Mouse (Mus musculus): ENCODE data around the gene AC141477.1. TPM values are rescaled to one million over a fixed set of nuclear protein-coding genes. Genes with fewer than 3 reads are reported as not detected.

The AC141477.1 gene
- polyA plus RNA-seq, 1 experiment from 2014 or later = not detected

GRCm38 (mm10) chr10:76447406-76448229, 7.4 kb upstream of the AC141477.1 start:
- Histone ChIP-seq H3K36me3 (replicated peaks) (no peaks in the 10 kb centered on the region), H3K27ac (no peak overlapping the region), H3K27me3 (ENCODE audit: poor library complexity, severe bottlenecking) (no peaks in the 10 kb centered on the region), H3K9me3 (no peaks in the 10 kb centered on the region), H3K4me3 (no peak overlapping the region), H3K4me1 (peaks cover 10% of the 10 kb centered on the region)
- no peak for DNase-seq (ENCODE audit: extremely low spot score, low spot score)
- 86% methylated on average over 15 of the region's 15 CpGs for WGBS

DNA sequence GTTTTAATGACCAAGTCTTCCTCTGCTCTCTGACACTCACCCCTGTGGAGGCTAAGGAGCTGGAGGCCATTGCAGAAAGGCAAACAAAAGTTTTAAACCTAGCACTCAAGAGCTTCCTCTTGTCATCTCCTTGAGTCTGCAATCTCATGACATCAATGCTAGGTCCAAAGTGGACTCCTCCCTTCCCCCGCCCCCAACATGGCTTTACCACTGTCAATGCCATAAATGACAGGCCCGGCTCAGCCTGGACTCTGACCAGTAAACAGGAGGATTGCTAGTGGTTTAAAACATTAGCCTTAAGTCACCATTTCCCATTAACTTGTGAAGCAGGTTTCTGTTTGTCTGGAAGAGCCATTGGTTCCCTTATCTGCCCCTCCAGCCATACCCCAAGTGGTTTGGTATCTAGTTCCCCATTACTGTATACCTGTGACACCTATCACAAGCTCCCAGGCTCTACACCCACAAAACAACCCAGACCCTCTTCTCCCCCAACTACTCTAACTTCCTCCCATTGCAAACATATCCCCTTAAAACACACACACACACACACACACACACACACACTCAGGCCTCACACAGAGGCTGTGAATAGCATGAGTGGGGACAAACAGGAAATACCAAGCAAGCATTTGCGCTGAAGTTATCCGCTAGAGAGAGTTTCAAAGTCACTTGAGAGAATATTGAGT, 5.9 kb upstream of the AC141477.1 start:
- WGBS = 84% methylated on average over 4 of the region's 4 CpGs
- no peaks in the 10 kb centered on the region for H3K36me3 ChIP-seq (replicated peaks)
- no peak for DNase-seq (ENCODE audit: extremely low spot score, low spot score)
- no peak overlapping the region for H3K4me3 ChIP-seq
- no peaks in the 10 kb centered on the region for H3K27me3 ChIP-seq (ENCODE audit: poor library complexity, severe bottlenecking)
- no peaks in the 10 kb centered on the region for H3K9me3 ChIP-seq
- no peak overlapping the region for H3K27ac ChIP-seq
- H3K4me1 ChIP-seq = peaks cover 18% of the 10 kb centered on the region

DNA sequence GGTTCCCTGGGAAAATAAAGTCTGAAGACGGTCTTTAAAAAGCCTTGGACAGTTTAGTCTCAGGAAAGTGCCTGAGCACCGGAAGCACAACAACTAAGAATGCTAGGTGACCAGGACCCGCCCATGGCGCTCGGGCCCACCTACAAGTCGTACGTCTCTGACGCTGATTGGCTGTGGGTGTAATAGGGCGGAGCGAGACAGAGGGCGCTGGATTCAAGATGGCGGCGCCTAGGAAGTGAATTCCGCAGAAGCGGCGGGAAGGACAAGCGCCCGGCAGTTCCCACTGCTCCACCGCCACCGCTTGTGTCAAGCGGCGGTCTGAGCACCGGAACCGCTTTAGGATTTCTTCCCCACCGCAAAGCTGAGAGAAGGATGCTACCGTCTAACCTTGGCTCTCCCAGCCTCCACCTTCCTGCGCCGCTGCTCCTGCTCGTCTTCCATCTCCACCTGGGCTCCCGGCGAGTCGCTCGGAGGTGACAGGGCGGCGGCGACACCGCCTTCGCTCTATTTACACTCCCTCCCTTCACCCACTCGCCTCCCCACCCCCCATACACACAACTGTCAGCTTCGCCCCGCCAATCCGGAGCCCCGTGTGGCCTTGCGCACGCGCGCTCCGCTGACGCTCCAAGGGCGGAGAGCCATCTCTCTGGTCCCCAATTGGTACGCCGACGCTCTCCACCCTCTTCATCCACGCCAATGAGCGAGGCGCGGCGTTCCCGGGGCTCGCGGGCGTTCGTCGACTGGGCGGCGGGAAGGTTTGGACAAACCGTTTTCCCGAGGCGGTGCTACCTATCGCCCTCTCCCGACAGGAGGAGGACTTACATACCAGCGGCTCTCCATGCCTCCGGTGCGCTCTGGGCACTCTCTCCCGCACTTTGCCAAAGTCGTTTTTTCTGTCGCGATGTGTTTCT, 2.2 kb upstream of the AC141477.1 start, which contains the start of gene Pcnt:
Gene Pcnt, minus strand, starts transcription at position 609 of the 911 bp plus-strand sequence.
- H3K36me3 ChIP-seq (replicated peaks) = peaks cover 34% of the 10 kb centered on the region
- H3K27ac ChIP-seq = peak within 1 kb of the TSS; percentile 94
- no peaks in the 10 kb centered on the region for H3K9me3 ChIP-seq
- WGBS = under 1% methylated on average over 78 of the region's 78 CpGs
- DNase-seq (ENCODE audit: extremely low spot score, low spot score) = peak; percentile 95
- peak within 1 kb of the TSS; percentile 87 for H3K4me3 ChIP-seq
- H3K27me3 ChIP-seq (ENCODE audit: poor library complexity, severe bottlenecking) = no peaks in the 10 kb centered on the region
- H3K4me1 ChIP-seq = peaks cover 22% of the 10 kb centered on the region

DNA sequence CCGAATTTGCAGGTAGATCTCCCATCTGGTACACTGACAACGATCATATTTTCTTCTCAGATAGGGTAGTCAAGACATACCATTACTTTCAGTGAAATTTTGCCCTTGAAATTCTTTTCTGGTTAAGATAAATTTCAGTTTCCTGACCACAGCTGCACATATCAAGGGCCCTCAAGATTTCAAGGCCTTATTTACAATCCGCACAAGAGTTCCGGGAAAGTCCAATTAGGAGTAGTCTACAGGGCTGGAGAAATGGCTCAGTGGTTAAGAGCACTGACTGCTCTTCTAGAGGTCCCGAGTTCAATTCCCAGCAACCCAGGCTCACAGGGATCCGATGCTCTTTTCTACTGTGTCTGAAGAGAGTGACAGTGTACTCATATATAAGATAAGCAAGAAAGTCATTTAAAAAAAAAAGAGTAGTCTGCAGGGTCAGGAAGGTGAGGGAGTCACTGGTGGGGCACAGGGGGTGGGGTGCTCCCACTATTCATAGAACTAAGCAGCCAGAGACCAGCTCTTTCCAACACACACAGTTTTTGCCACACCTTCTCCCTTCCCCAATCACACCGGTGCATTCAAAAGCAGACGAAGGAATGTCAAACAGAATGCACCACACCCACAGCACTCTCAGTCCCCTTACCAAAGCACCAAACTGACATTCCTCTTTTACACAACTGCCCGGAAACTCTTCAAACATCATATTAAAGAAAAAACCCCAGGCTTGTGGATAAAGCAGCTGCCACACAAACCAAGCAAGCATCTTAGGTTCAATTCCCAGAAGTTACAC, 945 bp downstream of the AC141477.1 start:
- no peak overlapping the region for H3K4me3 ChIP-seq
- peaks cover 22% of the 10 kb centered on the region for H3K4me1 ChIP-seq
- peaks cover 65% of the 10 kb centered on the region for H3K36me3 ChIP-seq (replicated peaks)
- 96% methylated on average over 9 of the region's 9 CpGs for WGBS
- DNase-seq (ENCODE audit: extremely low spot score, low spot score) = no peak
- H3K27me3 ChIP-seq (ENCODE audit: poor library complexity, severe bottlenecking) = no peaks in the 10 kb centered on the region
- H3K27ac ChIP-seq = no peak overlapping the region
- no peaks in the 10 kb centered on the region for H3K9me3 ChIP-seq

- H3K9me3 ChIP-seq = no peaks in the 10 kb centered on the region
- peaks cover 100% of the 10 kb centered on the region for H3K36me3 ChIP-seq (replicated peaks)
- H3K4me3 ChIP-seq = no peak overlapping the region
- H3K4me1 ChIP-seq = no peaks in the 10 kb centered on the region
- WGBS = 92% methylated on average over 11 of the region's 11 CpGs
- no peak overlapping the region for H3K27ac ChIP-seq
- H3K27me3 ChIP-seq (ENCODE audit: poor library complexity, severe bottlenecking) = no peaks in the 10 kb centered on the region
- DNase-seq (ENCODE audit: extremely low spot score, low spot score) = no peak
Observed at GRCm38 (mm10) chr10:76433925-76434324, 6.3 kb downstream of the AC141477.1 start.

DNA sequence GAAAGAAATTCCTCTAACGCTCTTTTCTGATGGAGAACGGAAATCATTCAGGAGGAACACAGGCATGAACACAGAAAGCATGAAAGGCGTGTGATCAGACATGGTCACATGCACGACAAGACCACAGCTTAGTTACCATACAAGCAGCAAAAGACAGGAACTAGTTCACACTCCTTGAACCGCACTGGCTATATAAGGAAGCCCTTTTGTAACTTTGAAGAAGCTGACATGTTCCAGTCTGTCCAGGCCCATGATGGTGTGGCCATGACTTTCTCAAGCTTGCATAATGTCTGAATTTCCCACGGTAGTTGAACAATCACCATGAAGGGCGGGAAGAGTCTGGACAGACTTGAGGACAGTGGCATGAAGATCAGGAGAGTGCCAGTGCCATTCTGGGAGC, 14.6 kb downstream of the AC141477.1 start:
- 96% methylated on average over 7 of the region's 7 CpGs for WGBS
- H3K36me3 ChIP-seq (replicated peaks) = peaks cover 97% of the 10 kb centered on the region

GRCm38 (mm10) chr10:76416811-76417210, 23.4 kb downstream of the AC141477.1 start:
- DNase-seq (ENCODE audit: extremely low spot score, low spot score) = no peak
- Histone ChIP-seq H3K27me3 (ENCODE audit: poor library complexity, severe bottlenecking) (no peaks in the 10 kb centered on the region), H3K36me3 (replicated peaks) (peaks cover 99% of the 10 kb centered on the region), H3K9me3 (no peaks in the 10 kb centered on the region), H3K27ac (no peak overlapping the region), H3K4me1 (no peaks in the 10 kb centered on the region), H3K4me3 (no peak overlapping the region)
- WGBS = 91% methylated on average over 12 of the region's 12 CpGs

More for the DNA sequence above, 14.6 kb downstream of the AC141477.1 start:
- H3K27ac ChIP-seq = no peak overlapping the region
- H3K9me3 ChIP-seq = no peaks in the 10 kb centered on the region
- no peaks in the 10 kb centered on the region for H3K4me1 ChIP-seq
- H3K27me3 ChIP-seq (ENCODE audit: poor library complexity, severe bottlenecking) = no peaks in the 10 kb centered on the region
- no peak for DNase-seq (ENCODE audit: extremely low spot score, low spot score)
- no peak overlapping the region for H3K4me3 ChIP-seq

DNA sequence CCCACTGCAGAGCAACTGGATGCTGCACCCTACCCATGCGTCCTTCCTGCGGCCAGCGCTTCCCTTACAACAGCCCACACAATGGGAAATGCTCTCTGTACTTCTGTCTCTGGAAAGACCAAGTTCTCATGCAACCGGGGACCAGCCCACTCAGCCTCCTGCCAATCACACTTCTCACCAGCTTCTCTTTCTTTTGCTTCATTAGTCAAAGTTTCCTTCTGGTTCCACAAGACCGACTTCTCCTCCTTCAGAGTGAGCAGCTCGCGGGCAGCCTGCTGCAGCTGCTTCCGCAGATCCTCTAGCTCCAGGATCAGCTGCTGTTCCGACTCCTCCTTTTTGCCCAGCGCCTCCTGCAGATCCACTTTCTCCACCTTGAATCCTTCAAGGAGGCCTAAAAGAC, 31.7 kb downstream of the AC141477.1 start:
- 93% methylated on average over 10 of the region's 10 CpGs for WGBS
- Histone ChIP-seq H3K4me3 (no peak overlapping the region), H3K4me1 (no peaks in the 10 kb centered on the region), H3K27ac (no peak overlapping the region), H3K36me3 (replicated peaks) (peaks cover 99% of the 10 kb centered on the region), H3K27me3 (ENCODE audit: poor library complexity, severe bottlenecking) (no peaks in the 10 kb centered on the region), H3K9me3 (no peaks in the 10 kb centered on the region)
- DNase-seq (ENCODE audit: extremely low spot score, low spot score) = no peak

DNA sequence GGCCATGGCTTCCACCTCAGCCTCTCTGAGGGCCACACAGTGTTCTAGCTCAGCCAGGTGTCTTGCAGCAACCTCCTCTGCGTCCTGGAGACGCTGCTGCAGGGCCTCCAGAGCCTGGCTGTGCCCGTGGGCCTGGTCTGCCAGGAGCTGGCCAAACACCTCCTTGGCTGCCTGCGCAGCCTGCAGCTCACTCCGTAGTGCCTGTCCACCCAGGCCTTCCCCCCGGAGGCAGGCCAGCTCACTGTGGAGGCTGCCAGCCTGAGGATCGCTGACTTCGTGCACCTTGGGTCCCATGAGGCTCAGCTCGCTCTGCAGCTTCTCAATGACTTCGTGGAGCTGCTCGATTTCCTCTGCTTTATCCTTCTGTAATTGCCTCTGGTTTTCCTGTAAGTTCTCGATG, 47.6 kb downstream of the AC141477.1 start:
- H3K4me1 ChIP-seq = no peaks in the 10 kb centered on the region
- WGBS = 95% methylated on average over 12 of the region's 12 CpGs

DNA sequence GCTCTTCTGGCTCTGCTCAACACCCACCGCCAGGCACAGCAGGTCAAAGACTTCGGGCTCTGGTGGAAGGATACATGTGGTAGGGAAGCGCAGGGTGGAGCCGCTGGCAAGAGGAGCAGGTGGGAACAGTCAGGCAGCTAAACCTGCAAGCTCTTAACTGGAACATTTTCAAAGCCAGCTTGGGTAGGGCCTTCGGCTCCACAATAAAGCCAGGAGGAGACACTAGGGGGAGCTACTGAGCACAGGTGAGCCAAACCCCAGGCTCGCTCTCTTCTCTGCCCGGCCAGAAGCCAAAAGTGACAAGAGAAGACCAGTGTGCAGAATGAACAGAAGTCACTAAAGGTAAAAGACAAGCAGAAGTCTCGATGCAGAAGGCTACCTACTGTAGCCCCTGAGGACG, 48.5 kb downstream of the AC141477.1 start:
- Histone ChIP-seq H3K9me3 (no peaks in the 10 kb centered on the region), H3K36me3 (replicated peaks) (peaks cover 90% of the 10 kb centered on the region), H3K4me3 (no peak overlapping the region), H3K27ac (no peak overlapping the region), H3K4me1 (no peaks in the 10 kb centered on the region), H3K27me3 (ENCODE audit: poor library complexity, severe bottlenecking) (no peaks in the 10 kb centered on the region)
- WGBS = 87% methylated on average over 9 of the region's 9 CpGs
- no peak for DNase-seq (ENCODE audit: extremely low spot score, low spot score)

More for the DNA sequence above, 47.6 kb downstream of the AC141477.1 start:
- H3K27me3 ChIP-seq (ENCODE audit: poor library complexity, severe bottlenecking) = no peaks in the 10 kb centered on the region
- no peak overlapping the region for H3K27ac ChIP-seq
- DNase-seq (ENCODE audit: extremely low spot score, low spot score) = no peak
- H3K36me3 ChIP-seq (replicated peaks) = peaks cover 92% of the 10 kb centered on the region
- H3K4me3 ChIP-seq = no peak overlapping the region
- no peaks in the 10 kb centered on the region for H3K9me3 ChIP-seq

DNA sequence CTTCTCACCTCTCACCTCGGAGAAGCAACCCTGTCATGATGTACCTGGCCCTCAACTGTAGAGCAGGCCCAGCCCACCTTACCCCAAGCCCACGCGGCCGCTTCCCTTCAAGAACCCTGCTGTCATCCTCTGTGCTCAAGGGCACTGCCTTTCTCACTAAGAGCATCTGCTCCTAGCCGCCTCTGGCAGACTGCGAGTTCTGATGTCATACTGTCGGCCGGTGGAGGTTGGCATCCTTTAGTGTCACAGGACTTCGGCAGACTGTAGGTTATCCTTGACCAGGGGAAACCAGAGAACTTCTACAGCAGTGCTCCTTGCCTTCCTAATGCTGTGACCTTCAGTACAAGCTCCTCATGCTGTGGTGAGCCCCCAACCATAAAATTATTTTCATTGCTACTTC, 49.1 kb downstream of the AC141477.1 start:
- Histone ChIP-seq H3K4me1 (no peaks in the 10 kb centered on the region), H3K9me3 (no peaks in the 10 kb centered on the region), H3K27ac (no peak overlapping the region), H3K4me3 (no peak overlapping the region), H3K27me3 (ENCODE audit: poor library complexity, severe bottlenecking) (no peaks in the 10 kb centered on the region), H3K36me3 (replicated peaks) (peaks cover 90% of the 10 kb centered on the region)
- DNase-seq (ENCODE audit: extremely low spot score, low spot score) = no peak
- 96% methylated on average over 9 of the region's 9 CpGs for WGBS

All from forebrain, embryonic 10.5 days (tissue).